Mouse (Mus musculus): Measurements from ENCODE around the gene Gdpd3. TPM values are rescaled to one million over a fixed set of nuclear protein-coding genes. Genes with fewer than 3 reads are reported as not detected.

The Gdpd3 gene
- polyA plus RNA-seq, 1 experiment from 2014 or later = 2.1 TPM

DNA sequence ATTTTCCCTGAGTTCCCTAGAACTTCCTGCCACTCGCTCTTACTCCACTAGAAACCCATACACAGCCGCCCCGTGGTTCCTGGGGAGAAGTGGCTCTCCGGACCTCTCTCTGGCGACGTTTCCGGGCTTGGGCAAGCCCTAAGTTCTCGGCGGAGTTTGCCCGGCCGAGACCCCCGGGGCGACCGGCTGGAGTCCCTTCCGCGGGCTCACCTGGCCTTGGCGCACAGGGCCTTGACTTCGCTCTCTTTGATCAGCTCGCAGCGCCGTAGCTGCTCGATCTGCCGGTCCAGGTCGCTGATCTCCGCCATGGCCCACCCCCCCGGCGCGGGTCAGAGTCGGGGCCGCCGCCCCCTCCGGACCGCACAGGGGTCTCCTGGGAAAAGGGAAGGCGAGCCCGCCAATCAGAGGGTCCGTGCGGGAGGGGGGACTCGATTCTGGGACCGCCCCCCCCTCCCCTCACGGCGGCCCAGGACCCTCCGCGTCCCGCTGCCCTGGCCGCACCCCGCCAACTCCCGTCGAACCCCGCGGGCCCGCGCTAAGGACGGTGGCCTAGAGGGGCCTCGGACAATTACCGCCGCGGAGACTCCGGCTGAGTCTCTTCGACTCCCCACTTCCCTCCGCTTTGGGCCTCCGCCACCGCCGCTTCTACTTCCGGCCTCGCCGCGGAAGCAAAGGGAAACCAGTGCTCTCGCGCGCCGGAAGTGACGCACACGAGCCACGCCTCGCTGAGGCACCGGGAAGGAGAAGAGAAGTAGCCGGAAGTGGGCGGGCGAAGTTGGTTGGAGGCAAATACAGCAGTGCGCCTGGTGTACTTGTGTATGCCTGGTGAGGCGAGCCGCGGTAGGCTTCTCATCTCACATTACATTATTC is 26.0 kb downstream of the Gdpd3 start, which contains the start of gene Ppp4c:
Gene Ppp4c (minus strand): TSS at position 646 of the 870 bp plus-strand sequence.
- under 1% methylated on average over 79 of the region's 83 CpGs for WGBS

GRCm38 (mm10) chr7:126792721-126793443 is 26.7 kb downstream of the Gdpd3 start:
- Histone ChIP-seq H3K27ac (ENCODE audit: low read length) (peak overlapping the region; percentile 95), H3K27me3 (replicated peaks; ENCODE audit: control insufficient read depth, insufficient read depth, low read length) (no peaks in the 10 kb centered on the region), H3K4me3 (ENCODE audit: low read length) (peak overlapping the region; percentile 77), H3K9ac (ENCODE audit: low read depth, low read length) (peak overlapping the region; percentile 86), H3K36me3 (ENCODE audit: control insufficient read depth, insufficient read depth, low read length) (peaks cover 23% of the 10 kb centered on the region), H3K9me3 (ENCODE audit: control insufficient read depth, low read length) (no peaks in the 10 kb centered on the region), H3K4me1 (ENCODE audit: control insufficient read depth, insufficient read depth, low read length) (peaks cover 33% of the 10 kb centered on the region), H3K4me2 (ENCODE audit: low read depth, low read length) (peak overlapping the region; percentile 53)
- ATAC-seq = peak; percentile 19
- 21% methylated on average over 11 of the region's 11 CpGs for WGBS

More for the DNA sequence above, 26.0 kb downstream of the Gdpd3 start, which contains the start of gene Ppp4c:
- Histone ChIP-seq H3K4me3 (ENCODE audit: low read length) (peak within 1 kb of the TSS; percentile 77), H3K36me3 (ENCODE audit: control insufficient read depth, insufficient read depth, low read length) (peaks cover 26% of the 10 kb centered on the region), H3K4me2 (ENCODE audit: low read depth, low read length) (peak within 1 kb of the TSS; percentile 53), H3K4me1 (ENCODE audit: control insufficient read depth, insufficient read depth, low read length) (peaks cover 26% of the 10 kb centered on the region), H3K9ac (ENCODE audit: low read depth, low read length) (peak within 1 kb of the TSS; percentile 86), H3K27me3 (replicated peaks; ENCODE audit: control insufficient read depth, insufficient read depth, low read length) (no peaks in the 10 kb centered on the region), H3K9me3 (ENCODE audit: control insufficient read depth, low read length) (no peaks in the 10 kb centered on the region), H3K27ac (ENCODE audit: low read length) (peak within 1 kb of the TSS; percentile 95)
- peak; percentile 93 for ATAC-seq

DNA sequence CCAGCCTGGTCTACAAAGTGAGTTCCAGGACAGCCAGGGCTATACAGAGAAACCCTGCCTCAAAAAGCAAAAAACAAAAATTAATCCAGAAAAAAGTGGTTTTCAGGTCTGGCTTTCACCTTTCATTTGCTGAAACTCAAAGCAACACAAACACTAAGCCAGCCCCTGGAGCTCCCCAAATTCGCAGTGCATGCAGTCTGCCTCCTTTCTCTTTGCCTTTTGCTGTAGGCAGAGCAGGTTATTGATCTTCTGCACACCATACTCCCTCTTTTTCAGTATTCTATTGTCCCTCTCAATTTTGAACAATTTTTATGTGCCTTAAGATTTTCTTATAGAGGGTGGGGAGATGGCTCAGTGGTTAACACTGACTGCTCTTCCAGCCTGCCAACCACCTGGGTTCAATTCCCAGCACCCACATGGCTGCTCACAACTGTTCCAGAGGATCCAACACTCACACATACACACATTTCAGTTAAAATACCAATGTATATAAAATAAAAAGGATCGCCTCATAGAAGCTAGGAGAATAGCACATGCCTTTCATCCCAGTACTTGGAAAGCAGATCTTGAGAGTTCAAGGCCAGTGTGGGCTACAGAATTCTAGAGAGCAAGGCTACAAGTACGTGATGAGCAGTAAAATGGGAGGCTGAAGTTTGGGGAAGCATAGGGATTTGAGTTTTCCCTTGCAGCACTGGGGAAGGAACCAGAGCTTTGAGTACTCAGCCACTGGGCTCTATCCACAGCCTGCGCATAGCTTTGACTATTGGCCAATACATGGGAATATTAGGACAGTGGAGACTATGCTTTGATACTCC is 27.5 kb downstream of the Gdpd3 start:
- no peak for ATAC-seq
- H3K4me3 ChIP-seq (ENCODE audit: low read length) = no peak overlapping the region
- H3K27ac ChIP-seq (ENCODE audit: low read length) = peak overlapping the region; percentile 95; the same call in 1 of the 2 replicates
- H3K4me1 ChIP-seq (ENCODE audit: control insufficient read depth, insufficient read depth, low read length) = peaks cover 34% of the 10 kb centered on the region
- peaks cover 17% of the 10 kb centered on the region for H3K36me3 ChIP-seq (ENCODE audit: control insufficient read depth, insufficient read depth, low read length)
- 78% methylated on average over 4 of the region's 4 CpGs for WGBS
- H3K4me2 ChIP-seq (ENCODE audit: low read depth, low read length) = peak overlapping the region; percentile 53; the same call in 1 of the 2 replicates
- H3K9ac ChIP-seq (ENCODE audit: low read depth, low read length) = no peak overlapping the region
- no peaks in the 10 kb centered on the region for H3K9me3 ChIP-seq (ENCODE audit: control insufficient read depth, low read length)
- H3K27me3 ChIP-seq (replicated peaks; ENCODE audit: control insufficient read depth, insufficient read depth, low read length) = no peaks in the 10 kb centered on the region

GRCm38 (mm10) chr7:126794271-126794605 is 28.1 kb downstream of the Gdpd3 start:
- H3K36me3 ChIP-seq (ENCODE audit: control insufficient read depth, insufficient read depth, low read length) = peaks cover 17% of the 10 kb centered on the region
- H3K27me3 ChIP-seq (replicated peaks; ENCODE audit: control insufficient read depth, insufficient read depth, low read length) = no peaks in the 10 kb centered on the region
- H3K9me3 ChIP-seq (ENCODE audit: control insufficient read depth, low read length) = no peaks in the 10 kb centered on the region
- no peak overlapping the region for H3K4me3 ChIP-seq (ENCODE audit: low read length)
- 71% methylated on average over 4 of the region's 4 CpGs for WGBS
- H3K4me1 ChIP-seq (ENCODE audit: control insufficient read depth, insufficient read depth, low read length) = peaks cover 34% of the 10 kb centered on the region
- H3K4me2 ChIP-seq (ENCODE audit: low read depth, low read length) = no peak overlapping the region
- no peak overlapping the region for H3K27ac ChIP-seq (ENCODE audit: low read length)
- no peak for ATAC-seq
- H3K9ac ChIP-seq (ENCODE audit: low read depth, low read length) = no peak overlapping the region

- H3K27ac ChIP-seq (ENCODE audit: low read length) = no peak overlapping the region
- WGBS = 80% methylated on average over 16 of the region's 16 CpGs
- H3K9ac ChIP-seq (ENCODE audit: low read depth, low read length) = no peak overlapping the region
- no peak overlapping the region for H3K4me2 ChIP-seq (ENCODE audit: low read depth, low read length)
- H3K36me3 ChIP-seq (ENCODE audit: control insufficient read depth, insufficient read depth, low read length) = peaks cover 11% of the 10 kb centered on the region
- H3K9me3 ChIP-seq (ENCODE audit: control insufficient read depth, low read length) = no peaks in the 10 kb centered on the region
- no peak for ATAC-seq
- H3K4me1 ChIP-seq (ENCODE audit: control insufficient read depth, insufficient read depth, low read length) = peaks cover 41% of the 10 kb centered on the region
- H3K27me3 ChIP-seq (replicated peaks; ENCODE audit: control insufficient read depth, insufficient read depth, low read length) = no peaks in the 10 kb centered on the region
- H3K4me3 ChIP-seq (ENCODE audit: low read length) = no peak overlapping the region
Observed at GRCm38 (mm10) chr7:126795387-126796317, 29.5 kb downstream of the Gdpd3 start.

DNA sequence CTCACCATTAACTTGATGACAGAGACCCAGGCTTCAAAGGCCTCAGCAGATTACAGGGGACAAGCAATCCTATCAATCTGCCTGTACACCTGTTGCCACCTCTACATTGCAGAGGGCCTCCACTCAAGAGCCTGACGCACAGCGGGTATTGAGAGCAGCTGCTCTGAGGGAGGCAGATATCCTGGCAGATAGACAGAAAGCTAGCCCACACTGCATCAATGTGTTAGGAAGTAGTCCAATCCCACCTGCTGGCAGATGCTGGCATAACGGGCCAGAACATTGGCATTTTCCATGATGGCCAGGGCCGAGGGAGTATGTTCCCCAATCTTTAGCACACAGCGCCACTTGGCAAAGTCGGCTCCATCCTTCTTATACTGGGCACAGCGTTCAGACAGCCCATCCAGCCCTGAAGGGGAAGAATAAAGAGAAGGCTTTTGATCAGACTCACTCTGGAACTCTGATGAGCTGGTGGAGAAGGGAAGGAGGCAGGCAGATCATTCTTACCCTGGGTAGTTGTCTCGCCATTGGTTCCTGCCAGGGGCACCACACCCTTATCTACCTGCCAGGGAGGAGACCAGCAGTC is 30.3 kb downstream of the Gdpd3 start:
- peak overlapping the region; percentile 88 for H3K4me3 ChIP-seq (ENCODE audit: low read length)

DNA sequence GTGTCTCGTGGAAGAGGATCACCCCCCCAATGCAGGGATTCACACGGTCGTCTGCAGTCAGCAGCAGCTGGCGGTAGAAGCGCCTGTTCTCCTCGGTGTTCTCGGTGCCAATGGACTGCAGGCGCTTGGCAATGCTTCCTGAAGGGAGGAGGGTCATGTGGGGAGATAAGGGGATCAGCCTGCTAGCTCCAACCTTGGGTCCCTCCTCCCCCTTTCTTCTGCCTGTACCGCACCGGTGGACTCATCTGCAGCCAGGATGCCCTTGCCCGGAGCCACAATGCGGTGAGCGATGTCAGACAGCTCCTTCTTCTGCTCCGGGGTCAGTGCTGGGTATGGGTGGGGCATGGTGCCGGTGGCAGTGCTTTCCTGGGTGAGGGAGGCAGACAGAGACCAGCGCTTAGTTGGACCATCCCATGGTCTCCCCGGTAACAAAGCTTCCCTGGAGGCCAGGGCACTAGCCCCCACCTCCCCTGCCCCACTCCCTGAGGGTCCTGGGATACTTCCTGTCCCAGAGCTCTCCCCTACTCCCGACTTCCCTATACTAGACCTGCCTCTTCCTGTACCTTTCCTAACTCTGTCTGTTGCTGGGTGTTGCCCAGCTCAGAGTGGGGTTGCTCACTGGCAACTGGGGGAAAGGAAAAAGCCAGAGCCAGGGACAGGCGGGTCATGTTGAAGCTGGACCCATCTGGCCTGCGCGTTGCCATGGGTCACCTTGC is 31.4 kb downstream of the Gdpd3 start, which contains the start of gene Fam57b:
Gene Fam57b (plus strand): TSS at position 258 of the 716 bp plus-strand sequence.
- WGBS = 18% methylated on average over 21 of the region's 21 CpGs
- H3K9me3 ChIP-seq (ENCODE audit: control insufficient read depth, low read length) = no peaks in the 10 kb centered on the region
- ATAC-seq = 0 out of 2 replicates have a peak, but pooled peaks have one; percentile 12
- H3K27ac ChIP-seq (ENCODE audit: low read length) = peak within 1 kb of the TSS; percentile 98
- peaks cover 11% of the 10 kb centered on the region for H3K36me3 ChIP-seq (ENCODE audit: control insufficient read depth, insufficient read depth, low read length)
- H3K4me2 ChIP-seq (ENCODE audit: low read depth, low read length) = peak within 1 kb of the TSS; percentile 86
- no peaks in the 10 kb centered on the region for H3K27me3 ChIP-seq (replicated peaks; ENCODE audit: control insufficient read depth, insufficient read depth, low read length)
- peak within 1 kb of the TSS; percentile 88 for H3K4me3 ChIP-seq (ENCODE audit: low read length)
- H3K9ac ChIP-seq (ENCODE audit: low read depth, low read length) = peak within 1 kb of the TSS; percentile 95
- H3K4me1 ChIP-seq (ENCODE audit: control insufficient read depth, insufficient read depth, low read length) = peaks cover 39% of the 10 kb centered on the region

More for the DNA sequence above, 30.3 kb downstream of the Gdpd3 start:
- no peaks in the 10 kb centered on the region for H3K9me3 ChIP-seq (ENCODE audit: control insufficient read depth, low read length)
- no peaks in the 10 kb centered on the region for H3K27me3 ChIP-seq (replicated peaks; ENCODE audit: control insufficient read depth, insufficient read depth, low read length)
- ATAC-seq = no peak
- peaks cover 39% of the 10 kb centered on the region for H3K4me1 ChIP-seq (ENCODE audit: control insufficient read depth, insufficient read depth, low read length)
- H3K27ac ChIP-seq (ENCODE audit: low read length) = no peak overlapping the region
- H3K36me3 ChIP-seq (ENCODE audit: control insufficient read depth, insufficient read depth, low read length) = peaks cover 11% of the 10 kb centered on the region
- peak overlapping the region; percentile 86; the same call in 1 of the 2 replicates for H3K4me2 ChIP-seq (ENCODE audit: low read depth, low read length)
- H3K9ac ChIP-seq (ENCODE audit: low read depth, low read length) = no peak overlapping the region
- WGBS = 65% methylated on average over 8 of the region's 8 CpGs
